Mouse (Mus musculus) spleen, postnatal 0 days (tissue): Measurements from ENCODE around the gene Cldn19. TPM values are rescaled to one million over a fixed set of nuclear protein-coding genes. Genes with fewer than 3 reads are reported as not detected.

Source experiments
- polyA plus RNA-seq: library from polyadenylated mRNA; unstranded; fragments of >200 nt; fragmentation: Nextera tagmentation; extraction: Ambion mirVana; gene quantifications from 2 replicates; pipeline ENCODE4 v1.2.1, GENCODE M21; 2015

Cldn19 gene
- polyA plus RNA-seq: 0.05 TPM in 1 of 2 replicates, not detected in the other

DNA sequence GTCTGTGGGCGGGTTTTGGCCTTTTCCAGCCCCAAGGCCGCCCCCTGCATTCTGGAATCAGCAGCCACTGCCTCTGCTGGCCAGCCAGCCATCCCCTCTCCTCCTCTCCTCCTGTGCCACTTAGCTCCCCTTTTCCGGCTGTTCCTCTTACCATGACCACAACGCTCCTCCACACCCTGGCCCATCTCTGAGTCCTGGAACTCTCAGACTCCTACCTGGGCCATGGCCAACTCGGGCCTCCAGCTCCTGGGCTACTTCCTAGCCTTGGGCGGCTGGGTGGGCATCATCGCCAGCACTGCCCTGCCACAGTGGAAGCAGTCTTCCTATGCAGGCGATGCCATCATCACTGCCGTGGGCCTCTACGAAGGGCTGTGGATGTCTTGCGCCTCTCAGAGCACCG is at the start of gene Cldn19:
Gene Cldn19, plus strand, starts transcription at position 64 of the 400 bp plus-strand sequence.

DNA sequence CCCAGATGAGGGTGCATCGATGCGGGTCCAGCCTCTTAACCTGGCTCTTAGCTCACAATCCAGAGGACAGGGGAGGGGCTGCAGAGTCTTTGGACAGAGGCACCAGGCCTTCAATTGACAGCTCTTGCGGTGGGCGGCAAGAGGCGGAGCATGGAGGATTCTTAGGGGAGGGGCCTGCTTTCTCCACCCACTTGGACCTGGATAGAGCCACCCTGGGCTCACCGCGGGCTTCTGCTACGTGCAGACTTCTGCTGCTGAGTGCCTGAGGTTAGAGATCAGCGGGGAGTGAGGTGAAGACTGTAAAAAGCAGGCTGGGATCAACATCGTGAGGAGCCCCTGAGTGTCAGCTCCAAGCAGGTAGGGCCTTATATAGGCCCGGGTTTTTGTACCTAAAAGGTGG is 37.0 kb upstream of the Cldn19 start, which contains the start of gene Tmem269:
Gene Tmem269, minus strand, starts transcription at position 49 of the 400 bp plus-strand sequence.

DNA sequence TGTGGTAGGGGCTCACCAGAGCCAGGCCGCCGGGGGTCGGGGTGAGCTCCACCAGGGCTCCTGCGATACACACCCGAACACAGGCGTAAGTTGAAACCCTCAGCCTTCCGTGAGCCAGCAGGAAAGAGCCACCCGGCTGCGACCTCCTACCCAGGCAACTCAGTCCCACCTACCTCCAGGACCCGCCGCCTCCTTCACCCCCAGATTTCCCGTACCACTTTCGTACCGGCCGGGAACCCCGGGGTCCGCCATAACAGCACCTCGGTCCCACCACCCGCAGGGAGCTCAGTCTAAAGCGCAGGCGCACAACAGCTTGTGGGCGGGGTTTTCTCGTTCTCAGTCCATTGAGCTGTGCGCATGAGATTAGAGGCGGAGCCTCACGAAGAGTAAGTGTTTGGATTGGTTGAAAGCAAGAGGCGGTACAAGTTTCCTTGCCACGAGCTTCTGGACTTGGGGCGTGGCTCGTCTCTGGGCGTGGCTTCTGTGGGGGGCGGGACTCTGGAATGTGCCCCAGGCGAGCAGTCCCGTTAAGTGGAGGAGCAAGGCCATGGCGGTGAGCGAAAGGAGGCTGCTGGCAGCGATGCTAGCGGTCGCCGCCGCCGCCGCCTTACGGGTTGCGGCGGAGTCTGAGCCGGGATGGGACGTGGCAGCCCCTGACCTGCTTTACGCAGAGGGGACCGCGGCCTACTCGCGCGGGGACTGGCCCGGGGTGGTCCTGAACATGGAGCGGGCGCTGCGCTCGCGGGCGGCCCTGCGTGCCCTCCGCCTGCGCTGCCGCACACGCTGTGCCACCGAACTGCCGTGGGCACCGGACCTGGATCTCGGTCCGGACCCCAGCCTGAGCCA is 22.6 kb upstream of the Cldn19 start, which contains the start of the genes AU022252 and P3h1:
Gene AU022252, minus strand, starts transcription at position 303 of the 846 bp plus-strand sequence.
Gene P3h1, plus strand, starts transcription at position 506 of the 846 bp plus-strand sequence.

DNA sequence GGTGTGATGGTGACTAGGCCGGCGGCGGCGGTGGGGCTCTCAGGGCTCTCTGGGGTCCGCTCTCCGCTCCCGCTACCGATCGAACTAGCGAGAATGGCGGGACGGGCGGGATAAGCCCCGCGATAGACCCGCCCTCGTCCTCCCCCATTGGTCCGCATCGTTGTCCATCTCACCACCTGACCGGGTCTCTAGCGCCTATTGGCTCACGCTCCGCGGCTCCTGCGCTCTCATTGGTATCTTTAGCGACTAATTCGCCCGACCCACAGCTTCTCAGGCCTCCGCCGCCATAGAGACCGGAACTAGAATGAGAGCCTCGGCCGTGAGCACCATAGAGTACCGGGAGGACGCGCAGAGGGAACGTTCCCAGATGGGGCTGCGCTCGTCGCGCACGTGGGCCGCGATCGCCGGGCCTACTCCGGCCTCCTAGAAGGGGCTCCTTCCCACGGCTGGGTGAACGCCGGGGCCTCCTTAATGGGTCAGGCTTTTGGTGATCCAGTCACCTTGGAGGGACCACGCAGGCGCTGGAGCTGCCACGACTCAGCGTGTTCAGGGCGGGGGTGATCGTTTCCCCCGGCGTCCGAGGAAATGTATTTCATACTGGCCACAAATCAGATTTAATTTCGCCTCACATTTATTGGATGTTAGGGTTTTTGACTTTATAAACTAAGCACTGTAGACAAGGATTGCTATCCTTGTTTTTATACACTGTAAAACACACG is 39.4 kb downstream of the Cldn19 start, which contains the start of gene Ybx1:
Gene Ybx1, minus strand, starts transcription at position 190 of the 719 bp plus-strand sequence.

Other genes with a start within 250 kb of the Cldn19 start
- 25.6 and 28.5 TPM in 2 replicates for gene Slc2a1, start 146.7 kb upstream of the Cldn19 start, polyA plus RNA-seq
- gene Zfp691, start 81.2 kb upstream of the Cldn19 start, polyA plus RNA-seq: 3.8 and 5.5 TPM in 2 replicates
- 377 and 407 TPM in 2 replicates for gene Ermap, start 65.4 kb upstream of the Cldn19 start, polyA plus RNA-seq
- 160 and 171 TPM in 2 replicates for gene Svbp, start 60.1 kb upstream of the Cldn19 start, polyA plus RNA-seq
- gene Tmem269, start 37.2 kb upstream of the Cldn19 start, polyA plus RNA-seq: not detected in 2 replicates
- 10.2 and 12.2 TPM in 2 replicates for gene AU022252, start 22.7 kb upstream of the Cldn19 start, polyA plus RNA-seq
- 12.8 and 16.5 TPM in 2 replicates for gene P3h1, start 22.5 kb upstream of the Cldn19 start, polyA plus RNA-seq
- gene Ybx1, start 39.2 kb downstream of the Cldn19 start, polyA plus RNA-seq: 364 and 377 TPM in 2 replicates
- gene Ppih, start 65.1 kb downstream of the Cldn19 start, polyA plus RNA-seq: 73.6 and 84.5 TPM in 2 replicates
- 1.1 and 1.2 TPM in 2 replicates for gene Ccdc30, start 160.1 kb downstream of the Cldn19 start, polyA plus RNA-seq
- gene Ppcs, start 167.0 kb downstream of the Cldn19 start, polyA plus RNA-seq: 12.7 and 16.7 TPM in 2 replicates
- gene Zmynd12, start 167.4 kb downstream of the Cldn19 start, polyA plus RNA-seq: 0.17 TPM in 1 of 2 replicates, not detected in the other
- gene Rimkla, start 237.2 kb downstream of the Cldn19 start, polyA plus RNA-seq: 0.07 TPM in 1 of 2 replicates, not detected in the other